Mouse (Mus musculus): ENCODE measurements around the gene Defb13. TPM values are rescaled to one million over a fixed set of nuclear protein-coding genes. Genes with fewer than 3 reads are reported as not detected.
"Not testable (repeated sequence)": the region's sequence is repeated elsewhere in the genome, so short reads cannot be mapped to it uniquely, and the experiment has no call there.

Defb13 gene
- not detected for total RNA-seq (2021)
- long read RNA-seq, experiment 1, result 0 reads
- long read RNA-seq, experiment 2, result 0 reads

DNA sequence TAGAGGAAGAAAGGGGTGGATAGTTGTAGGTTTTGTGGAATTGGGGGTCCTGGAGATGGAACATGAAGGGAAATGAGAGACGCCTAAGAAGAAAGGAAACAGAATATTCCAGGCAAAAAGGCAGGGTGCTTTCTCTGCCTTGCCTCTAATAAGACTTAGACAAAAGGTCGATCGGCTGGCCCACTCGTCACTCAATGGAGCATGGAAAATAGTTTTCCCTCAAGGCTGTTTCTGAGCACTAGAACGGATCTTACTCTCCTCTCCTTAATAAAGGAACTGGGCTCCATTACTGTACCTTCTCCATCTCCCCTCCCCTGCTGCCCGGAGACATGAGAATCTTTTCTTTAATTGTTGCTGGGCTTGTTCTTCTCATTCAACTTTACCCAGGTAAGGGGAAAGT, at the start of gene Defb13:
Gene Defb13, plus strand, starts transcription at position 301 of the 400 bp plus-strand sequence.
- DNase-seq (ENCODE audit: low spot score), result no peak

DNA sequence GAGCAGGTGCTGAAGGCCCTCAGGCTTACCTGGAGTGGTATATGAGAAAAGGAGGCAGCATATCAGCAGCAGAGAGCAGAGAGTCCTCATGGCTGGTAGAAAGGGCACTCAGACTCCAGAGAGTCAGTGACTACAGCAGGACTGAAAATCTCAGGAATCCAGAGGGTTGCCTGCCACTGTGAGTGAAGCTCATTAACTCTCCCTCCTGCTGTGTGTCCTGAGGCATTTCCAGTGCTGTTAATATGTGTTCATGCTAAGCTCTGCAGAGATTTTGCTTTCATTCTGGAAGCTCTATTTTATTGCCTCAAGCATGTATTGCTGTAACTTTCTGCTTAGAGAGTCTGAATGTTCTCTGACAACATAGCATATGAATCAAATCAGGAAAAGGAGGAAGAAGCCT, 40.3 kb upstream of the Defb13 start, which contains the start of gene Defb11:
Gene Defb11, minus strand, starts transcription at position 123 of the 400 bp plus-strand sequence.
- DNase-seq (ENCODE audit: low spot score), result not testable (repeated sequence)

DNA sequence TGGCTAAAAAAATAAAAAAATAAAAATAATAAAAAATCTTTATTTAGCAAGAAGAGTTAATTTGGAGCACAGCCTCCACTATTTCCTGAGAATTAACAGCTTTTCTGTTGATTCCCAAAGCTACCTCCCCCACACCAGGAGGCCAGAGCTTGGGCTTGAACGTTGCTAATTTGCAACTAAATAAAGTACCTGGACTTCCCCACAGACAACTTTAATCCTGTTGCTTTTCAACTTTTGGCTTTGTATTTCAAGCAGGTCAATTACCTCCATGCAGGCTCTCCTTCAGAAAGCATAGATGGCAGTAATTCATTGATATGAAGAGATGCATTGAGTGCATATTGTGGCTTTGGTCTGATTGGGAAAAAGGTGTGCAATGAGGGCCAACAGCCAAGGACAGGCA, 34.6 kb upstream of the Defb13 start:
- no peak for DNase-seq (ENCODE audit: low spot score)

DNA sequence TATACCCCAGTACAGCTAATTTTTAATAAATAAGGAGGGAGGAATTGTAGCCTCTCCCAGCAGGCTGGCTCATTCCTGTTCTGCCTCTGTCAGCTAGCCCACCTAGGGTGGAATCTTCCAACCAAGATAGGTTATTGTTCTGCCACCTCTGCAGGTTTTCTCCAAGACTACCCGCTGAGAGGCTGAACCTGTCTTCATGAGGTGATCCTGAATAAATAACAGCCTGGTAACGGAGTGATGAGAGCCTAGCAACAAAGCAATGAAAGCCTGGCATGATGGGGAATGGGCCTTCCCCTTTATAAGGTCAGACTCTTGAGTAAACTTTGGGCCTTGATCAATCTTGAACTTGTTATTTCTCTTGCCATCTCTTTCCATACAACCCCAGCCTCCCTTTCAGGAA, 34.0 kb upstream of the Defb13 start:
- no peak for DNase-seq (ENCODE audit: low spot score)

DNA sequence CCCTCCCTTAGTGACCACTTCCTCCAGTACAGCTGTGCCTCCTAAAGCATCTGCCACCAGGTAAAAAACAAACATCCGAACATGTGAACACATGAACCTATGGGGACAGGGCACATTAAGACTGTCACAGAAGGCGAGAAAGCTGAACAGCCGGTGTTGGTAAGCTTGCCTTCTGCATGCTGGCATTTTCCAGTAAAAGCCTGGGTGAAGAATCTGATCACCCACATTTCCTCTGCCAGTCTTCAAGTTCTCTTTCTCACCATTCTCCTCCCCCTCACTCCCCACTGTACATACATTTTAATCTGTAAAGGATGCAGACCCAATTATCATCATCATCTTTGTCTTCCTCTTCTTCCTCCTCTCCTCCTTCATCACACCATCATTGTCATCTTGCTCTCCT, 30.9 kb upstream of the Defb13 start:
- no peak for DNase-seq (ENCODE audit: low spot score)

DNA sequence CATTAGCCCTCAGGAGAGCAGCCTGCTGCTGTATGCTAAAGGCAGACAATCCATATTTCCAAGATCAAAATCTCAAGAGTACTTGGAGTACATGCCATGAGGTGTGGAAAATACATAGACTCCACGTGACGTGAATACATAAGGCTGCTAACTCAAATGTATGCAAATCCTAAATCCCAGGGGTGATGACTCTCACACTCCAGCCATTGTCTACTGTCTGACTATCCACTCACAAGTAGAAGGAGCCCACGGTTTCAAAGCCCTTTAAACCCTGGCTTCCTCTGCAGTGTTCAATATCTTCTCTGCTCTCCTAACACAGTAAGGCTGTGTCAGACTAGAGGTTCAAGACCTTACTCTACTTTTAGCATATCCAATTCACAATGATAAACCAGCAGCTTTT, 15.8 kb upstream of the Defb13 start:
- DNase-seq (ENCODE audit: low spot score), result not testable (repeated sequence)

DNA sequence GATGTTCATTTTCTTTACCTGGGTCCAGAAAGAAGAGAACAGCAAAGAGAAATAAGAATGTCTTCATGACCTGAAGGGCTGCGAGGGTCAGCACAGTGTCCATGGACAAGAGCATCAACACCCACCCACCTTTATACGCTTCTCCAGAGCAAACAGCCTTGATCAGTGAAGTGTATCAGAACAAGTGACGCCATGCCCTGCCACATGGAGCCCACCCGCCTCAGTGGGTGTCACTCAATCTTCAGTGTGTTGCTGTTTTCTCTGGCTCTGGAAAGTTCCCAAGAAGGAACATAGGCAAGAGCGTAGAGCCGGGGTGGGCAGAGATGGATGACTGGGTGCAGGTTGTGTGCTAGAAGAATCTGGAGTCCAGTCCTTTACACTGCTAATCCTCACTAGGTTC, 14.0 kb upstream of the Defb13 start, which contains the start of gene Defb15:
Gene Defb15, minus strand, starts transcription at position 101 of the 400 bp plus-strand sequence.
- no peak for DNase-seq (ENCODE audit: low spot score)

DNA sequence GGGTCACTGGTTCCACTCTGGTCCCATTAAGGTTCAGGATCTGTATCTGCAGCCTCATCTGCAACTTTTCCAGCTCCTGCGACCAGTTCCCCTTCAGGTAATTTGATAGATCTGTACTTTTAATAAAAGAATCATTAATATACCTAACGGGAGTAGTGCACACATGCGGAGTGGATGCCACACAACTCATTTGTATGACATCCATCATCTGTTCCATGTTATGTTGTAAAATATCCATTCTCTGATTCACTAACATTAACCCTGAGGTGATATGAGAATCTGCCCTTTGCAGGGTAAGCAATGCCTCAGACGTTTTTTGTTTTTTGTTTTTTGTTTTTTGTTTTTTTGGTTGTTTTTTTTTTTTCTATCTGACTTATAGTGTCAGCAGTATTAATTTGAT, 8.5 kb upstream of the Defb13 start, which contains the start of gene Defb35:
Gene Defb35, plus strand, starts transcription at position 301 of the 400 bp plus-strand sequence.
- not testable (repeated sequence) for DNase-seq (ENCODE audit: low spot score)

DNA sequence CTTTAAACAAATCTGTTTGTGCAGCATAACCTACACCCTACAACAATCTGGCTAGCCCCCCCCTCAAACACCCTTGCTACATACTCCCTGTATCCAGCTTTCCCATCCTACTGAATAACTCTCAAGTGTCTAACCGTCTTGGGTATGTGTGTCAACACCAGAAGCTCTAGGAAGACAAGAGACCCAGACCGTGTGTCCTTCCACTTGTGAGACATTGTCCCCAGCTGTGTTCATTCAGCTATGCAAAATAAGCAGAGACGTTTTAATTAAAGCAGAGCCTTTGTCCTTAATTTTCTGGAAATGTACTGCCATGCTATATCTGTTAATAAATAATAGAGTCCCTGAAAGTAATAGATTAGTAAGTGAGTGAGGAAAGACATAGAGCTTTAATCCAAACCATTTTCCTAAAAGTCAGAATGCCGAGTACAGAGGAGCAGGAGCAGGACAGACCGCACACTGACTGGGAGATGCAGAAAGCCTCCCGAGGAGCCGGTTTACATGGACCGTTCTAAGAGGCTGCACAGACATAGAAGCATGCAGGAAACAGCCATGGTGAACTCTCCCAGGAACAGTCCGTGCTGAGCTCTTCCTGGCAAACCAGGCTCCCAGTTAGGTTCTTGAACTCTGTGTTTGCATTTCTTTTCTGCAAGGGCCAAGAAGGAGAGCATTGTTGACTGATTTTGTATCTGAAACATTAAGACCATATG, 902 bp downstream of the Defb13 start:
- no peak for DNase-seq (ENCODE audit: low spot score)

DNA sequence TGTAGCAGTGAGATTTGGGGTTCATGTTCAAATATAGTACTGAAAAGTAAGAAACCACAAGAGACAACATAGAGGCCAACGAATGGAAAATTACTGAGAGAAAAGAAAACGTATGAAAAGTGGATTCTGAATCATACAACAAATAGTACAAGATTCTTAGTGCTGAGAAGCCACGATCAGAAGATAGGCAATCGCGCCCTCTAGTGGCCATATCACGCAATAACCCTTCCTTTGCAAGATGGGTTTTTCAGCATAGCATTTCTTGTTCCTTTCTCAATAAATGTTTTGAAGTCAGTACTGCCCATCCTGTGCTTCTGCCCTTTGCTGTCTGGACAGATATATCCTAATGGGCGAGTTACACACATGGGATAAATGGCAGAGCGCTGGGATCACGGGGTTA, 8.8 kb downstream of the Defb13 start:
- DNase-seq (ENCODE audit: low spot score), result peak; percentile 5

DNA sequence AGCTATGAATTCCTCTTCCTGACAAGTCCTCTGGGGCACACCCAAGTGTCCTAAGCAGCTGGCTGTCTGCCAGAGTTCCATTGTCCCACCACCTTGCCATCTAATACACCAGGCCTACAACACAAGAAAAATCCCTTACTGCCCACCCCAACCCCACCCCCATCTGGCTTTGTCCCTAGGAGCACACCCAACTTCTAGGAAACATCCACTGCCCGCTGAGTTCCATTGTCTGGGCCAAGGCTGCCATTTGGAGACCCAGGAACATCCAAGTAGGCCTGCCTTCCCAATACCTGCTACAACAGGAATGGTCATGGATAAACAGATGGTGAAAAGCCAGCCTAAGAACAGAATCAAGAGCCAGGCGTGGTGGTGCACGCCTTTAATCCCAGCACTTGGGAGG, 9.8 kb downstream of the Defb13 start:
- DNase-seq (ENCODE audit: low spot score), result no peak

DNA sequence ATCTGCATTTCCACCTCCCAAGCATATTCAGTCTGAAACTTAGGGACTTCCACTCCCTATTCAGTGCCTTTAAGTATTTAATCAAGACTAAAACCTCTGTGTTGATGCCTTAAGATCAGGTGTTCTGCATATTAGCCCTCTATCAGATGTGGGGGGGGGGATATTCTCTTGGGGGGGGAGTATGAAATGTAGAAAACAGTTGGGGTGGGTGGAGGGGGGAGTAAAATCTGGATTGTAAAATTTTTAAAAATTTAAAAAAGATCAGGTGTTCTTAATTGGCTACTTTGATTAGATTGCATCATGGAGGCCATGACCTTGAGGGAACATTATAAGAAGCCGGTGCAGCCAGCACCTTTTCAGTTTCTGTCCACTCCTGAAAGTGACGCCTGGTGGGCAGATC, 11.9 kb downstream of the Defb13 start, which contains the start of gene Fam90a1a:
Gene Fam90a1a, plus strand, starts transcription at position 301 of the 400 bp plus-strand sequence.
- no peak for DNase-seq (ENCODE audit: low spot score)

DNA sequence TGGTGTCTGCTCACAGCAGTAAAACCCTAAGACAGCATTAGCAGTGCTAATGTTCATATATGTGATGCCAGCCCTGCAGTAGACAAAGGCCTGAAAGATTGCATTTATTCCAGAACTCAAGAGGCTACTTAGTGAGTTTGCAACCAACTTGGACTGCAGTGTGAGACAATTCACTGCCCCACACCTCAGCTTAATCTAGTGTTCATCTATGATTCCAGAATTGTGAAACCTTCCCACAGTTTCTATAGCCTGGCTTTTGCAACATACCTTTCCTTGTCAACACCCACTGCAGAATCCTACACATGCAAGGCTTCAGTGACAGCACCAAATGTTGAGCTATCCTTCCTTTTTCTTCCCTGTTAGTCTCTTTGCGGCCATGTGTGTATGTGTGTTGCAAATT, 20.1 kb downstream of the Defb13 start:
- DNase-seq (ENCODE audit: low spot score), result no peak

DNA sequence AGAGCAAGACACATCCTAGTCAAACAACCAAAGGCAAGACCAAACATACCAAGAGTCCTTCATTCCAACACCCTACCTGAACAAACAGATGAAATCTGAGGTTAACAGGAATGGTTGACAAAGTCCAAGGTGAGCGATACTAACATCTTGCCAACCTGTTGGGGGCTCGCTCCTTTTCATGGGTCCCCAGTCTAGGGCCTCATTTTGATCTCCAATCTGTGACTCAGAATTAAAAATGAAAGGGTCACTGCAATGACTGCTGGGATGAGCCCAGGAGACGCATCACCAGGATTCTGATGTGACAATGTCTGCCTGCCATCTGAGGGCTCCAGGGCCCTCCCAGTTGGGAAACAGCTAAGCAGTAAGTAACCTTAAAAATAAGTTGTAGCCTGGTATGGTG, 22.9 kb downstream of the Defb13 start, which contains the start of gene Ccdc70:
Gene Ccdc70, plus strand, starts transcription at position 301 of the 400 bp plus-strand sequence.
- no peak for DNase-seq (ENCODE audit: low spot score)

DNA sequence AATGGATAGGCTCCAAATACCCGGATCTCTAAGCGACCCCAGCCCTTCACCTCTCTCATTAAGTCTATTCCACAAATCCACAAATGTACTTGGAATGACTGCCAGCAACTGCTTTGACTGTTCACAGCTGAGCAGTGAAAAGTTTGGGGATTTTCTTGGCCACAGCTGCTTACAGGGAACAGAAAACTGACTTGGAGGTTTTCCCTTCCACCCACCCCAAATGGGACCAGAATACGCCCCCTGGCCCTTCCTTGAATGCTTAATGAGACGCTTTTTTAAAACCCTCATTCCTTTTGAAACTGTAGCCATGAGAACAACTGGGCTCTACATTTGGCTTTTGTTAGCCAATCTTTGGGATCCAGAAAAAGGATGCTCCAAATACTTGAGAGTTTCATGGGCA, 31.6 kb downstream of the Defb13 start:
- DNase-seq (ENCODE audit: low spot score), result no peak

DNA sequence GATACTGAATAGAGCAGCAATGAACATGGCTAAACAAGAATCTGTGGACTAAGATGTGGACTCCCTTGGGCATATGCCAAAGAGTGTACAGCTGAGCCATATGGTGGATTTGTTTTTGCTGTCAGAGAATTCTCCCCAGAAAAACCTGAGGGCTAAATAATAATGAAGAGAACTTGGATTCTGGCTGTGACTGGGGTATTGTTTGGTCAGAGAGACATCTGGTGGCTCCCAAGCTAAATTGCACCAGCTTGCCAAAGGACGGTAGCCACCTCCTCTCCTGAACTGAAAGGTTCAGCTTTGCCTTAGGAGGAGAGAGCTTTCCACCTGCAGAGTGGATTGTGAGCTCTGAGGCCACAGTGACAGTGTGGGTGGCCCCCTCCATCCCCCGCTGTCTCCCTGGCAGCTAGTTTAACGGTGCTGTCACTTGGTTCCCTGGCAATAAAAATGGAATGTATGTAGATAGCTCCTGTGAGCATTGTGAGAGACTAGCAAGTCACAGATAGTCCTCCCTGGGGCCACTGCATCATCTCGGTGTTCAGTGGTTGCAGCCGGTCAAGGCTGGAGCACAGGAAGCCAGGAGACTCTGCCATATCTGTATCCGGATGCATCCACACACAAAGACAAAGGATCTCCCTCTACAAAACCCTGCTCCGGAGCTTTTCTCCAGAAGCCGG, 35.2 kb downstream of the Defb13 start:
- DNase-seq (ENCODE audit: low spot score), result no peak

DNA sequence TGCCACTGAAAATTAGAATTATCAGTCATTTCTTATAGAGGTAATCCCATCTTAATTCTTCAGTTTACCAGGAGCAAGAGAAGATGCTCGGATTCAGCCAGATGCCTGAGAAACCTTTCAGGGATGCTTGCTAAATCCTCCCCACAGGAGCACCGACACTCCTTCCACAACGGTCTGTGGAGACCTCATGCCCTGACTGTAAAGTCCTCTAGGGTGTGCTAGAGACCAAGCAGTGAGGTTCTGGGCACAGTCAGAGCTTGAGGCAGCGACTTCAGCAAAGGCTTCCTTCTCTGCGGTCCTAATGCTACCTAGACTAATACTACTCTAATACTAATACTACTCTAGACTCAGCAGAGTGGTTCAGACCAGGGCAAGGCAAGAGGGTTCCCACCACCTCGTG, 45.6 kb downstream of the Defb13 start:
- peak; percentile 30 for DNase-seq (ENCODE audit: low spot score)

DNA sequence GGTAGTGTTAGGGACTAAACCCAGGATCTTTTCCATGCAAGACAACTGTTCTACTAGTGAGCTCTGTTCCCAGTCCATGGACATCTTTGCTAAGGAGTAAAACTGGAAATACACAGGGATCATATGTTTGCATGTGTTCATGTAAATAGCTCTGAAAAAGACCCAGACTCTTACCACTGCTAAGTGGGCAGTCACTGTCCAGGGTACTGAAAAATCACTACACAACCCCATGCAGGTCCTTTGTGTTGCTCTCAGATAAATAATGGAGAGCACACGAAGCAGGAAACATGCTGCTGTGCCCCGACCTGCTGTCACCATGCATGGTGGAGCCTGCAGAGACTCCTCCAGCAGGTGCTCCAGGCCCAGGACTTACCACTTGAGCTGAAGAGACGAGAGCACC, 48.6 kb downstream of the Defb13 start:
- no peak for DNase-seq (ENCODE audit: low spot score)

Measured in gastrocnemius, adult 18-20 months (tissue).